Mouse (Mus musculus) left cerebral cortex, adult 2 months (tissue): ENCODE data around the gene Tec. TPM values are rescaled to one million over a fixed set of nuclear protein-coding genes. Genes with fewer than 3 reads are reported as not detected.
A peak's percentile ranks its signal among the peaks of the same experiment; 100 is the strongest.

Experiments
- DNase-seq, 2 experiments: peaks; one replicate each; pipeline ENCODE4 v3.0.0; 2021 to 2022; ENCODE audit warnings: low spot score in 2 of 2, mixed read lengths in 1 of 2; ENCODE audit errors: extremely low spot score in 1 of 2
- H3K27ac ChIP-seq: fragments of 200-600 bp; 2 replicates; pipeline ENCODE4 v1.8.1; 2022
- H3K4me3 ChIP-seq: fragments of 200-600 bp; 2 replicates; pipeline ENCODE4 v1.8.1; 2022
- CTCF ChIP-seq: fragments of 200-600 bp; IDR thresholded peaks from 2 replicates; pipeline ENCODE4 v1.8.1; 2022; ENCODE audit warnings: antibody characterized with exemption, mild to moderate bottlenecking, moderate library complexity
- intact Hi-C: fragments of 180-260 bp; cut with DNase I; formaldehyde crosslinking; loops from one replicate; pipeline ENCODE4 v1.15.1; 2025
- total RNA-seq, 2 experiments: library from RNA; stranded (reverse); gene quantifications; 2 replicates each; pipeline ENCODE4 v1.2.3; 2021

Gene Tec
- total RNA-seq, 2 experiments from 2014 or later, result 3.4 to 3.8 TPM

DNA sequence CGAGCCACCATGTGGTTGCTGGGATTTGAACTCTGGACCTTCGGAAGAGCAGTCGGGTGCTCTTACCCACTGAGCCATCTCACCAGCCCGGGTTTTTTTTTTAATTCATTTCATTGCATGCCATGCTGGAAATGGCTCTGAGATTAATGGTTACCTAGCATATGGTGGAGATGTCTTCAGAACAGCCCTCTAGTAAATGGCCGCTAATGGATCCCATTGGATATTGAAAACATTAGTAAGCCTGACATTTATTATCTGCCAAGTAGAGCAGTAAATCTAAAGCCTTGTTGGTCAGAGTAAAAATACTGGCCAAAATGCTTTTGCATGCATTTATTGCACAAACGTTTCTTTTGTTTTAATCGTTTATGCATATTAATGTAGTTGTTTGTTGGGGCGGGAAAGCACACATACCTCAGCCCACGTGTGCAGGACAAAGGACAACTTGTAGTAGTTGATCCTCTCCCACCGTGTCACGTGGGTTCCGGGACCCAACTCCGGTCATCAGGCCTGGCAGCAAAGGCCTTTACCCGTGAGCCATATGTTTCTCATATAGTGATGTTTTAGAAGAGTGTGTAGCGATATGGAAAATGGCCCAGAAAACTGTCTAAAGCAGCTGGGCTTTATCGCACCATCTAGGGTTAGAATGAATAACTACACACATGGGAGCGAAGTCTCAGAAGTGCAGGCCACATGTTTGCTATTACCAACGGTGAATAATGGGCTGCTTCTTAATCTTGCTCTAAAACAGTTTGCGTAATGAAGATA is 18.4 kb upstream of the Tec start:
- H3K27ac ChIP-seq, result no peak overlapping the region
- intact Hi-C loops, result no loop called here
- TF ChIP-seq CTCF, result no peak

DNA sequence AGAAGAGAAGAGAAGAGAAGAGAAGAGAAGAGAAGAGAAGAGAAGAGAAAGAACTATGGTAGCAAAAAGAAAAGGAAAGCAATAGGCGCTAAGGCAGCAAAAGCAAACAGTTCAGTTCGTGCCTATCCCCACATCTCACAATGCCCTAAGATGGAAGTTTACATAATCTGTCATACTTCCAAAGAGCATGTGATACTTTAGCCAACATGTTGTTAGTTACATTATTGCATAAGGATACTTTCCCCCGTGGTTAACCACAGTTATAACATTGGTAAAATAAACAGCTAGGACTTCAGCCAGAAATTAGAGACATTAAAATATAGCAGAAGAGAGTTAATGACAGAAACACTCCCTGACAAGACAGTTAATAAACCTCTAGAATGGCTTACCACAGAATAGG is 15.4 kb upstream of the Tec start:
- Histone ChIP-seq H3K27ac (no peak overlapping the region), H3K4me3 (no peak overlapping the region)
- no peak for DNase-seq
- TF ChIP-seq CTCF, result no peak
- intact Hi-C loops, result loop anchor here (5.0 kb wide), 1 partner anchor 759 kb away; no protein-coding TSS in a partner anchor

More for the DNA sequence above, 18.4 kb upstream of the Tec start:
- no peak for DNase-seq
- no peak overlapping the region for H3K4me3 ChIP-seq

DNA sequence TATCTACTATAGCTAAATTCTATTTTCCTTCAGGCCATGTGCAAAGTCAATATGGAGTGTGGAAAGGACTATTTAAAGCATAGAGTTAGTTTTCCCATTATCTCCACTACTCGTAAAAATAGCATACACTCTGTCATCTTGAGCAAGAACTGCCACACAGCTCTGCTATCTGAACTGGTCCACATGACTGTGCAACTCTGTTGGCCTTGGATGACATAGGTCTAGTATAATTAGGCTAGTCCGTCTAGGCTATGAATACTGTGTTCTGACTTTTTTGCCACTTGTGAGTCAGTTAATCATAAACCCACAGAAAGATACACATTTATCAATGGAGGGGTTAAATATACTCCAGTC is 14.1 kb upstream of the Tec start:
- no peak overlapping the region for H3K4me3 ChIP-seq
- DNase-seq, result no peak
- H3K27ac ChIP-seq, result no peak overlapping the region
- intact Hi-C loops, result loop anchor here (5.0 kb wide), 1 partner anchor 760 kb away; no protein-coding TSS in a partner anchor
- TF ChIP-seq CTCF, result no peak

DNA sequence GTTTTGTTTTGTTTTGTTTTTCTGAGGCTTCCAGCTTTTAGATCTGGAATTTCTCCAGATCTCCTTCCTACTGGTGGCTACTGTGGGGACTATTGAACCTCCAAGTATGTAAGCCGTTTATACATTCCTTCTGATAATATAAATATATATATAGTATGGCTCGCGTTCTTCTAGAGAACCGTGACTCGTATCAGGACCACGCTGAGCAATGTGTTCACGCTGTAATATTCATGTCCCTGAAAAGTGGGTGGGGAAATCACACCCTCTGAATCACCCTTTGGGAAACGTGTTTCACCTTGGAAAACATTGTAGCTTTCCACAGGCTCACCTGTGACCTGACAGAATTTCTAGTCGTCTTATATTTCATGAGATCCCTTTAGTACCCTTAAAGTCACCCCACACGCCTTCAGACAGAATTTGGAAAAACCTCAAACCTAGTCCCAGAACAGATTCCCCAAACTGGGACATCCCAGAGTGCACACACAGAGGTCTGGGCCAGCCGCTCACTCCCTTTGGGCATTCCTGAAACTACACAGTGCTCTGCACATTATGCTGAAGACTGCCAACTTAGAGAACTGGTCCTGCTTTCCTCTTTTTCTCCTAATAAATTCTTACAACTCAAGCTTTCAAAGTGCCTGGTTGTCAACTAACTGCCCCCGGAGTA is 13.6 kb upstream of the Tec start:
- H3K27ac ChIP-seq, result no peak overlapping the region

DNA sequence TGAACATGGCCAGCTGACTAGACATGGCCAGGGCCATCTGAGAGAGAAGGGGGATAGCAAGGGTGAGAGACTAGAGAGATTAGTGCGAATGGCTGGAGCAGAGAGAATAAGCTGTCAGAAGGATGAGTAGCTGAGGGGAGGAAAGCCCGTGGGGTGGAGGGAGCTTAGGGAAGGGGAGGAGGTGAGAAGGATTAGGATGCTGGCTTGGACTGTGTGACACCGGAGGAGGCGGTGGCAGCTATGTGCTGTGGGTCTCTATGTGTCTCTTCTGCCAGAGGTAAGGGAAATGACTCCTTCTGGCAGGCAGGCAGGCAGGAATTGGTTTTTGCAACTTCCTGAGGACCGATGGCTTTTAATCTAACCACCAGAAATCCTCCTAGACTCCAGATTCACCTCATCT is 11.5 kb upstream of the Tec start:
- DNase-seq, result no peak

More for the DNA sequence above, 13.6 kb upstream of the Tec start:
- no peak for DNase-seq
- TF ChIP-seq CTCF, result no peak
- no peak overlapping the region for H3K4me3 ChIP-seq
- intact Hi-C loops, result loop anchor here (5.0 kb wide), 1 partner anchor 760 kb away; no protein-coding TSS in a partner anchor

DNA sequence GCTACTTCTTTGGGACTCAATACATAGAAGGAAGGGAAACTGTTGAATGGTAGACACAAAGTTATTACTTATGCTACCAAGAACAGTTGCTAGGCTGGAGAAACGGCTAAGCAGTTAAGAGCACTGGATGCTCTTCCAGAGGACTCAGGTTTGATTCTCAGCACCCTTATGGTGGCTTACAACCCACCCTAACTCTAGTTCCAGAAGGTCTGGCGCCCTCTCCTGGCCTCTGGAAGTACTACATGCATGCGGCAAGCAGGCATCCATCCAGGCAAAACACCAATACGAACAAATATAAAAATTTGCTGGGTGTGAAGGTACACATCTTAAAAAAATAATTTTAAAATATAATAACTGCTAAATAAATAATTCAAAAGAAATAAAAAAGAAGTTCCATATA is 2.8 kb upstream of the Tec start:
- no peak overlapping the region for H3K4me3 ChIP-seq
- intact Hi-C loops, result no loop called here
- DNase-seq, result no peak
- peak; percentile 42 for TF ChIP-seq CTCF
- no peak overlapping the region for H3K27ac ChIP-seq

More for the DNA sequence above, 11.5 kb upstream of the Tec start:
- H3K27ac ChIP-seq, result no peak overlapping the region
- TF ChIP-seq CTCF, result no peak
- no peak overlapping the region for H3K4me3 ChIP-seq
- intact Hi-C loops, result loop anchor here (5.0 kb wide), 1 partner anchor 763 kb away; no protein-coding TSS in a partner anchor

DNA sequence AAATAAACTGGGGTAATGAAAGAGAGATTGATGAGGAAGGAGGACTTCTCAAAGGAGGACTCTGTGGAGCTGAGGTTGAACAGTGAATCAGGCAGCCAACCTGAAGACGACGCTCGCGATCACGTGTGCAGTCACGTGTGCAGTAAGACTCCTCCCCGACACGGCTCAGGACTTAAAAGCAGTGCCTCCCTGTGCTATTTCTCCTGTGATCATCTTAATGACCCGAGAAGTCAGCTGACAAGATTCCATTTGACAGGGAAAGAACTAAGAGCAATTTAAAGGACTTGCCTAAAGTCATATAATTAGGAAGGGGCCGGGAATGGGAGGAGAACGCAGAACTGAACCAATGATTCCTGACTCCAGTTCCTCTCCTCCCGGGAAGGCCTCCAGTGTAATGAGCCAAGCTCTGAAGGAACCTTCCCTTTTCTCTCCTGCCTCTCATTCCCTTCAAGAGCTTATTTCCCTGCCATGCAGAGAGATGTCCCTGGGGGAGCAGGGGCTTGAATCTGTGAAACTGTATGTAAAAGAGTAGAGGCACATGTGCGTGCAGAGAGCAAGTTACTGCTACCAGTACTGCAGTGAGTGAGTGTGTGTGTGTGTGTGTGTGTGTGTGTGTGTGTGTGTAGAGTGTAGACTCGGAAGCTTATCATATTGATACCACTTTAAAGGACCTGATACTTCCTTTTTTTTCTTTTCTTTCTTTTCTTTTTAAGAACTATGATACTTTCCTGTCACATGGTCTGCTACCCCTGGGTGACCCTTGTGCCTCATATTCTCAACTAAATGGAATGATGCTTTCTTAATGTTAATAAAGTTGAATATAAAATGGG is 1.7 kb upstream of the Tec start:
- H3K4me3 ChIP-seq, result no peak overlapping the region
- intact Hi-C loops, result loop anchor here (5.0 kb wide), 1 partner anchor 78 kb away; no protein-coding TSS in a partner anchor
- TF ChIP-seq CTCF, result no peak
- DNase-seq, result no peak
- no peak overlapping the region for H3K27ac ChIP-seq

DNA sequence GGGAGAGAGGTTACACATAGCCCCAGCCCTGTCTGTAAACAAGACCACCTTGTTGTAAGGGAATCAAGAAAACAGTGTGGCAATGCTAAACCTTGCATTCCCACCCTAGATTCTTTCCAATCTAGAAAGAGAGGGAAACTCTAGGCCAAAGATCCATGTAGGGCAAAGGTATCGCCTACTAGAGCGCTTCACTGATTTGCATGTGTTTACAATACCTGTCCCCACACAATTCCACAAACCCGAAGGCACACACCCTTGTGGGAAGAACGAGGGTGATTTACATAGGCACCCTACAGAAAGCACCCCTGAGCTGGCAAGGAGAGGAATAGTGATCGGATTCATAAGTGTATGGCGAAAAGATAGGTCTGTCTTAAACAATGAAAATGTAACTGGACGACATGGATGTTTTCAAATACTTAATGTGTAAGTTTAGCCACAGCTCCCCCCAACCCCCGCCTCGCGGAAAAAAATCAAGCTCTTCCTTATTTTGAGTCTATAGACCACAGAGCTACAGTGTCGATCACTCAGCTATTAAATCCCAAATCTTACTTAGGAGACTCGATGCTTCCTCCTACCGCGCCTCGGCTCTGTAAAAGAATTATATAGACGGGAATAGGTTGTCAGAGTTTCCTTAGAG is 1.1 kb downstream of the Tec start:
- peak overlapping the region; percentile 68 for H3K4me3 ChIP-seq
- DNase-seq, result no peak
- intact Hi-C loops, result loop anchor here (5.0 kb wide), 1 partner anchor 75 kb away; no protein-coding TSS in a partner anchor
- TF ChIP-seq CTCF, result no peak
- H3K27ac ChIP-seq, result no peak overlapping the region

DNA sequence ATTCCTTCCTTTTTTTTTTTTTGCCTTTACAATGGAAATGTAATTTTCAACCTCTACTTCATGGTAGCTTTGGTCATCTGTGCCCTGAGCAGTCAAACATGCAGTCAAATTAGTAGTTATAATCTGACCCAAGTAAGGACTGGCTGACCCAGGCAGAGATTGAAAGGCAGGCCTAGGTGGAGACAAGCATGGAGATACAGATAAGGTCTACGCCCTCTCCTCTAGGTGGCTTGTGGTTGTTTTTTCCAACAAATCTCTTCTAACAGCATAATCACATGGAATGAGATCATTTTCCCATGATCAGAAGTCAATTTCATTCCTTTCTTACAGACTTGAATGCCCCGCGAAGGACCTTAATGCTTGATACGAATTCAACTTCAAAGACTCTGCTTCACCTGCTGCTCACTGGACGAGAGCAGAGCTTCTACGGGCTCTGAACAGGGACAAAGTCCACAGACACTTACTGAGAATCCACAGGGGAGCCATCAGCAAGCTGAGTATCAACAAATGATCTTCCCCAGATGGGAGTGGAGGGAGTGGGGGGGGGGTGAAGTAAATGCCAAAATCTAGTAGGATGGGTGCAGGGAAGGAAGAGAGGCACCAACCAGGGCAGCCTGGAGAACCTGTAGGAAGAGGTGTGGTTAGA is 1.9 kb downstream of the Tec start:
- no peak overlapping the region for H3K4me3 ChIP-seq
- intact Hi-C loops, result loop anchor here (5.0 kb wide), 1 partner anchor 74 kb away; no protein-coding TSS in a partner anchor
- H3K27ac ChIP-seq, result no peak overlapping the region
- TF ChIP-seq CTCF, result no peak
- no peak for DNase-seq

DNA sequence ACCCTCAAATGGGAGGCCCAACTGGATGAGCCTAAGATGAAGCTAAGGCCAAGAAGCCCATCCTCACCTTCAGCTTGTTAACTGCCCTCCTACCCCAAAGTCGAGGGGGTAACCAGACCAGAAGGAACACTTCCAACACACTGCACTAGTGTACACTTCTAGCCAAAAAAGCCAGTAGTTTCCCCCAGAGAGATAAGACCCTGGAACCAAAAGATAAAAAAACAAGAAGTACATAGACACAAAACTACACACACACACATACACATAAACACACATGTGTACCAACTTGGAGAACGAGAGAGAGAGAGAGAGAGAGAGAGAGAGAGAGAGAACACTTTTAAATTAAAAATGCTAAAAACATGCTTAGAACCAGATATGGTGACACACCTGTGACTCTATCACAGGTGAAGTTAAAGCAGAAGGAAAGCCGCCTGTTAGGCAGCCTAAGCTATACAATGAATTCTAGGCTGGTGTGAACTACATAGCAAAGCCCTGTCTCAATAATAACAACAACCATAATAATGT is 3.6 kb downstream of the Tec start:
- no peak overlapping the region for H3K4me3 ChIP-seq
- DNase-seq, result no peak
- TF ChIP-seq CTCF, result no peak
- H3K27ac ChIP-seq, result no peak overlapping the region
- intact Hi-C loops, result loop anchor here (5.0 kb wide), 1 partner anchor 72 kb away; no protein-coding TSS in a partner anchor
